Mouse (Mus musculus) kidney, postnatal 10 days (tissue): ENCODE results near the gene Eif2ak3.

Source experiments
- DNase-seq: peaks from one replicate; pipeline ENCODE4 v3.0.0; 2021; ENCODE audit warnings: mixed read lengths

The Eif2ak3 gene

DNA sequence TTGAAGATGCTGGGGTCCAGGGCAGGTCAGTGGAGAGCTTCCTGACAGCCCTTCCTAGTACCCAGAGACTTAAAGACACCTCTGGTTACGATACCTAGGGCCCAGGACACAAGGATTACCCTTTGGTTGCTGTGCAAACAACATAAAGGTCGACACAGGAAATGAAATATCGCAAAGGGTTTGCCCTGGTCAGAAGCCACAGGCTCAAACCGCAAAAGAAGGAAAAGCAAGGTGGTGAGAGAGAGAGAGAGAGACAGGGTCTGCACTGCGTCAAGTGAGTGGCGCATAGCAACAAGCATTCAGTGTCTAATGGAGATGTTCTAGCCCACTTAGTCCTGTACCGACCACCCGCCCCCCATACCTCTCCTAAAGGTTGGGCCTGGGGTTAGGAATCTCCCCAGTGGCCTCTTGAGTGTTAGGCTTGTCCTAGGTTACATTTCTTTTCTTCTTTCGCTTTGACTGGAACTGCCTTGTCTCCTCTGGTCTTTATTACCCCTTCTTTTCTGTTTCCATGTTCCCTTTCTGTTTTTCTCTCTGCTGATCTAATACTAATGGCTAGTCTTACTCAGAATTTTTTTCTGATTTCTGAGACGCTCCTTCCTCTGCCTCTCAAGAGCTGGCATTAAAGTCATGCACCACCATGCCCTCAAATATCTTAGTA, 13.0 kb upstream of the Eif2ak3 start:
- no peak for DNase-seq

DNA sequence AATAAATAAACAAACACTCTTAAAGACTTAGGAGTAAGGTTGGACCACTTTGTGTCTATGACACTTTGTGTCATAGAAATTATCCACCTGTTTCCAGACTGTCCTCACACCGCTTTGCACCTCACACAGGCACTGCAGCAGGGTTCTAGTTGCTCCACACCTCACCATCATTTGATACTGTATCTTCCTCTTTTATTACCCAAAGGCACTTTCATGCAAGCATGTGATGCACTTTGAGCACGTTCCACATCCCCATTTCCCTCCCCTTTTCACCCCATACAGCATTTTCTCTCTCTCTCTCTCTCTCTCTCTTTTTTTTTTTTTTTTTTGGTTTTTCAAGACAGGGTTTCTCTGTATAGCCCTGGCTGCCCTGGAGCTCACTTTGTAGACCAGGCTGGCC, 7.0 kb upstream of the Eif2ak3 start:
- DNase-seq, result no peak

- peak; percentile 26 for DNase-seq
These were observed 5.8 kb upstream of the Eif2ak3 start for GRCm38 (mm10) chr6:70838532-70838931.

DNA sequence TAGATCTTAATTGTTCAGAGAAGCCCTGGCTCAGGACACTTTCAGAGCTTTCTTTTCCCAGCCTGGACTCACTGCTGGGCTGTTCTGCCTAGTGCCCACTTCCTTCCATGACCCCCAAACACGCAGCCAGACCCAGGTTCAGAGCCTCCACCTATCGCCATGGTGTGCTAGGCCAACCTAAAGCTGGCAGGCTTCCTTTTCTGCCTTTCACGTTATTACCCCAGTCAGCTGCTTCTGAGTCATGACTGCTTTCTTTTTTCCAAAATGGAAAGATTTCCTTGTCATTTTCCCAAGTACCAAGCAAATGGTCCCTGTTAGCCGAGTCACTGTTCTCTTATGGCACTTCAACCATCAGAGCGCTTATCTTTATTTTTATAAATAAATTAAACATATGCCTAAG, 4.0 kb upstream of the Eif2ak3 start:
- no peak for DNase-seq

DNA sequence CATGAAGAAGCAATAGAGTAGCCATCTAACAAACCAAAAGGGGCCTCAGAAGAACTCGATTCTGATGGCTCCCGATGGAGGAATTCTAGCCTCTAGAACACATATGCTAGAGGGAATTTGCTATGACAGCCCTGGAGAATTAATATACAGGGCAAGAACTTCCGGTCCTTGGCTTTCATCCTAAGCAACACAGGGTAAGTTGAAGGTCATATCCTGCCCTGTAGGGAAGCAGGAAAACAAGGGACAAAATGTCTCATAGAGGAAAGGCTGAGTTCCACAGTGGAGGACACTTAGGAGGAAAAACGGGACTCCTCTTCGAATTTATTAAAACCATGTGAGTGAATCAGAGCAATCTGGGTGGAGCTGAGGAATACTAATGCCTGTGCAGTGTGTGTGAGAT, 1.3 kb upstream of the Eif2ak3 start:
- peak; percentile 30 for DNase-seq

DNA sequence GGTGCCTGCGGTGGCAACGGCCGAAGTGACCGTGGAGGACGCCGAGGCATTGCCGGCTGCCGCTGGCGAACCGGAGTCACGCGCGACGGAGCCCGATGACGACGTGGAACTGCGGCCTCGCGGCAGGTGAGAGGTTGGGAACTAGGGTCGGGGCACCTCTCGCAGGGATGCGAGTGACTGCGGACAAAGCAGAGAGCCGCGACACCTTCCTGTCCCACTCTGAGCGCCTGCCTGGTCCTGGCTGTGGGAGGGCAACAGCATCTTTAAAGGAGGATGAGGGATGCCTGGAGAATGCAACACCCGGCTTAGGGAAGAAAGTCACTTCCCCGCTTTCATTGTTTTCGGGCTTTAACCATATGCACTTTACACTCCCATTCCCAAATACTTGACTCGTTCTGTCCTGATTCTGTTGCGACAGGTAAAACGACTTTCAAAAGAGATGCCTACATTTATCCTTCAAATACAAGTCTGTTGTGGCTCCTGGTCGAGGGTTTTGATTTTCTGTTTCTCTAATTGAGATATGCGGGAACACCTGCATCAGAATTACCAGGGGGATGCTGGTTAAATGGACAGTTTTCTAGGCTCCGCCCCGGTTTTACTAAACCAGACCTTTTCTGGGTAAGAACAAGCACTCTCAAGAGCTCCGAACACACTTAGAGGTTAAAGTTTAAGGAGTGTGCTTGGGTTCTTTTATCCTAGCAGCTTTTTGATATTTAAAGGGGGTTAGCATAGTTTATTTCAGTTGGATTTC, 756 bp downstream of the Eif2ak3 start:
- DNase-seq, result no peak

DNA sequence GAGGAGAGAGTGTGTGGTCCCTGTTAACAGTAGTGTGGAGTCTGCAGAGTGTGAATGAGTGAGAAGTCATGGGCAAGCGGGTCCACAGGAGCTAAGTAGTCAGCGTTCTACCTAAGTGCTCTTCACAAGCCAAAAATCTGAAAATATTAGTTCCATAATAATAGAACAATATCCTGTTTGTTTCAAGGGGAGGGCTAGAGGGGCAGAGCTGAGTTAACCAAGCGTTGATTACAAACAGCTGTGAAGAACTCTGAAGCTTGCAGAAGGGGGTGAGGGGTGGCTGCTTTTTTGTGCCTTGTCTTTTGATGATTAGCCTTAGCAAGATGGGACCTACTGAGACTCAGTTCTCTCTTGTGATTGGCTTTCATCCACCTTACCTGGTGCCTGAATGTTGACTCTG, 3.1 kb downstream of the Eif2ak3 start:
- no peak for DNase-seq

DNA sequence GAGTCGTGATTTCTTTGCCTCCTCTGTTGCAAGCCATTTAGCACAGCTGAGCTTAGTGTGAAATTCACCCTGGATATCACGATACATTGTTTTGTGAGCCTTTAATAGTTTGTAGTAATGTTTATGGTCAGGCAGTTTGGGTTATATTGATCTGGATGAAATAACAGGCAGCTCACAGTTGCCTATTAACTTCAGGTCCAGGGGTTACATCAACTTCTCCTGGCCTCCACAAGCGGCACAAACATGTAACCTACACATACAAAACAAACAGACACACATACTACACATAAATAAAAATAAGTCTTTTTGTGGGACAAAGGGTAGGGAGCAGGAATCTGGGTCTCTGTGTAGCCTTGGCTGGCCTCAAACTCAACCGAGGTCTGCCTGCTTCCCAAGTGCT, 9.1 kb downstream of the Eif2ak3 start:
- no peak for DNase-seq

DNA sequence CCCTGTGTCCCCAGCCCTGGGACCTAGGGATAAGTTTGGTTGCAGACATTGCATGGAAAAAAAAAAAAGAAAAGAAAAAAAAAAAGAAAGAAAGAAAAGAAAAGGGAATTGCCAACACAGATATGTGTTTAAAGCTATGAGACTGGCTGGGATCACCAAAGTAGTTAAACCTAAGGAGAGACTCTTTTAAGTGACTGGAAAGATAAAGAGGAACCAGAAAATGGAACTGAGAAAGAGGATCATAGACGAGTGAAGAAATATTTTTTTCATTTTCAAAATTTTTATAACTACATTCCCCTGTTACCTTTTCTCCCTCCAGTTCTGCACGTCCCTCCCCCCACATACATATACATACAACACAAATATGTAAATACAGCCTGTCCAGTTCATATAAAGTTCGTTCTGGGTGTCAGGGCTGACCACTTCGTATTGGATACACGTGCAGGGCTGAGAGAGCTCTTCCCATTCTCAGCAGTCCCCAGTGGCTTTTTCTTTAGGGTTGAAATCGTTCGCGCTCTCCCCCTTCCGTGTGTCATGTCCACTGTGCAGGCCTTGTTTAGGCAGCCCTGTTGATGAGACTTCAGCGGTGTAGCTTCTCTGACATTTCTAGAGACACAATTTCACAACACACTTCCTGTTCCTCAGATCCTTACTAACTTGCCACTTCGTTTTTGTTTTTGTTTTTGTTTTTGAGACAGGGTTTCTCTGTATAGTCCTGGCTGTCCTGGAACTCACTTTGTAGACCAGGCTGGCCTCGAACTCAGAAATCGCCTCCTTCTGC, 11.4 kb downstream of the Eif2ak3 start:
- DNase-seq, result no peak

- DNase-seq, result no peak
These were observed 18.4 kb downstream of the Eif2ak3 start for GRCm38 (mm10) chr6:70862726-70863125.

GRCm38 (mm10) chr6:70864285-70864684, 20.0 kb downstream of the Eif2ak3 start:
- no peak for DNase-seq

GRCm38 (mm10) chr6:70866761-70867160, 22.4 kb downstream of the Eif2ak3 start:
- DNase-seq, result peak; percentile 33

DNA sequence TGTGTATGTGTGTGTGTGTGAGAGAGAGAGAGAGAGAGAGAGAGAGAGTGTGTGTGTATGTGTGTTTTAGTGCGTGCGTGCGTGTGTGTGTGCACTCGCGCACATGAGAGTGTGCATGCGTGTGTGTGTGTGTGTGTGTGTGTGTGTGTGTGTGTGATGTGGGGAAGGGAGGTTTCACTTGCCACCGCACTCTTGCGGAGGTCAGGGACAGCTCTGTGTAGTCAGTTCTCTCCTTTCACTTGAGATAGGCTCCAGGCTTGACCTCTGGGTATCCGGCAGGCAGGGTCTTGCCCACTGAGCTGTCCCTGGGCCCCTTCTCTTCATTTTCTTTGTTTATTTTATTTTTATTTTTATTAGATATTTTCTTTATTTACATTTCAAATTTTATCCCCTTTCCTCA, 23.0 kb downstream of the Eif2ak3 start:
- no peak for DNase-seq

GRCm38 (mm10) chr6:70871511-70871980, 27.2 kb downstream of the Eif2ak3 start:
- no peak for DNase-seq

- peak; percentile 20 for DNase-seq
These were observed 27.8 kb downstream of the Eif2ak3 start for GRCm38 (mm10) chr6:70872128-70872527.

- DNase-seq, result no peak
These were observed 28.3 kb downstream of the Eif2ak3 start for GRCm38 (mm10) chr6:70872570-70872969.

- no peak for DNase-seq
These were observed 29.9 kb downstream of the Eif2ak3 start for GRCm38 (mm10) chr6:70874035-70874775.

- DNase-seq, result no peak
These were observed 30.7 kb downstream of the Eif2ak3 start for GRCm38 (mm10) chr6:70875017-70875416.

- DNase-seq, result peak; percentile 85
These were observed 36.5 kb downstream of the Eif2ak3 start for GRCm38 (mm10) chr6:70880714-70881304.

DNA sequence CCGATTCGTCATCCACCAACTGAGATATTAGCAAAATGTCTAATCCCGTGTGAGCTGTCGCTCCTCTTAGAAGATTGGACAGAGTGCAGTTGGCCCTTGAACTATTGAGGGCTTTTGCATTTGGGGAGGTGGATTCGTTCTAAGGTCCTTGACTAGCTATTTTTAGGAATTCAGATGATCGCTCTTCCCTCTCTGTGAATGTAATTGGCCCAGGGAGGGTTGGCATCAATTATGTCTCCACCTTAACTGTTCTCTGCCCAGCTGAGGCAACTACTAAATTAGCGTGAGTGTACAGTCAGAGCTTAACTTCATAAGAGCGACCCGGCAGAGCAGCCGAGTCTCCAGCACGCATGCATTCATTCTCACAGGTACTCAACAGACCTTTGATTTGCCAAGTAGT, 43.7 kb downstream of the Eif2ak3 start:
- DNase-seq, result no peak

GRCm38 (mm10) chr6:70898166-70898565, 53.9 kb downstream of the Eif2ak3 start:
- DNase-seq, result no peak

DNA sequence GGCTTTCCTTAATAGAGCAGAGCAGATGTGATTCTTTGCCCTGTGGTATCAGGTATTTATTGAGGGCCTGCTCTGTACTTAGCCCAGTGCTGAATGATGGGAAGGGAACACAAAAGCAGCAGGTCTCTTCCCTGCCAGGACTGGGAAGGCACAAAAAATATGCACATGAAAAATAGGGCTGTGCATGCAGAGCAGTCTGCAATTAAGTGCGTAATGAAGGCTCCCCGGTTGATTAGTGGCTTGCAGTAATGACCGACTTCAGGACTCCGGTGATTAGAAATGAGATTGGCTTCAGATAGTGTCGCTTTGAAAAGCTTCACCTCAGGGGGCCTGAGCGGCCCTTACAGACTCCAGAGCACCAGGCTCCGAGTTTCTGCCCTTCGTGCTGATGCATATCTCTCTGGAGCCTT, 55.3 kb downstream of the Eif2ak3 start:
- no peak for DNase-seq

DNA sequence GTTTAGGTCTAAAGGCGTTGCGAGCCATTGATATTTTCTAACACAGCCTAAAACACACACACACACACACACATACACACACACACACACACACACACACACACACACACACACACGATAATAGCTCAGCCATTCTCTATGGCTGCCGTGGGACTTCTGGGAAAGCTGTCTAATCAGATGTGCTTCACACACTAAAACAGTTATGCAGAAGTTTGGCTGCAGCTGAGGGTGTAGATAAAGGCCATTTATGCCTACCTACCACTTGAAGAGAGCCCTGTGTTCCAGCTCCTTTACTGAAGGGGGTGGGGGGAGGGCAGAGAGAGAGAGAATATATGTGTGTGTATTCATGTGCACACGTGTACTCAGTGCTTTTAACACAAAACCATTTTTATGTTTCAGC, 59.4 kb downstream of the Eif2ak3 start:
- DNase-seq, result no peak
